Mouse (Mus musculus) hindbrain, embryonic 11.5 days (tissue): ENCODE results near the gene Saa3. TPM values are rescaled to one million over a fixed set of nuclear protein-coding genes. Genes with fewer than 3 reads are reported as not detected.

Experiments
- ATAC-seq: fragments of 200-750 bp; cut with Nextera tagmentation; 2 replicates; pipeline ENCODE4 v1.8.0; 2017; ENCODE audit warnings: mild to moderate bottlenecking, moderate TSS enrichment, moderate library complexity; ENCODE audit not compliant: low FRiP score
- DNase-seq: peaks from one replicate; pipeline ENCODE4 v3.0.0-alpha.2; 2015; ENCODE audit warnings: low spot score
- H3K27ac ChIP-seq: fragments of 300-500 bp; sonication (generic); 2 replicates; pipeline ENCODE4 v1.5.1; 2014; ENCODE audit warnings: mild to moderate bottlenecking, low read depth, low read length
- H3K27me3 ChIP-seq: fragments of 300-500 bp; sonication (generic); 2 replicates; pipeline ENCODE4 v1.6.1; 2014; ENCODE audit warnings: mild to moderate bottlenecking, low read length, moderate library complexity, mixed read lengths; ENCODE audit not compliant: control insufficient read depth, insufficient read depth
- H3K36me3 ChIP-seq: fragments of 300-500 bp; sonication (generic); 2 replicates; pipeline ENCODE4 v1.6.1; 2014; ENCODE audit warnings: mild to moderate bottlenecking, low read length, moderate library complexity, mixed read lengths; ENCODE audit not compliant: control insufficient read depth, insufficient read depth
- H3K4me1 ChIP-seq: fragments of 300-500 bp; sonication (generic); replicated peaks from 2 replicates; pipeline ENCODE4 v1.6.1; 2014; ENCODE audit warnings: low read length, mixed read lengths; ENCODE audit not compliant: control insufficient read depth, insufficient read depth
- H3K4me2 ChIP-seq: fragments of 300-500 bp; sonication (generic); replicated peaks from 2 replicates; pipeline ENCODE4 v1.6.1; 2014; ENCODE audit warnings: mild to moderate bottlenecking, low read depth, low read length
- H3K4me3 ChIP-seq: fragments of 300-500 bp; sonication (generic); 2 replicates; pipeline ENCODE4 v1.5.1; 2014; ENCODE audit warnings: low read depth, low read length
- H3K9ac ChIP-seq: fragments of 300-500 bp; sonication (generic); 2 replicates; pipeline ENCODE4 v1.6.1; 2014; ENCODE audit warnings: low read depth, low read length
- H3K9me3 ChIP-seq: fragments of 300-500 bp; sonication (generic); 2 replicates; pipeline ENCODE4 v1.6.1; 2016; ENCODE audit warnings: low read length; ENCODE audit not compliant: control insufficient read depth
- WGBS: fragments of 180-500 bp; shearing (Covaris S2); extraction: QIAGEN DNeasy Blood & Tissue Kit; methylation state at CpG from one replicate; pipeline ENCODE4 v1.1.7; 2014; 5-methylcytosine and 5-hydroxymethylcytosine counted together
- polyA plus RNA-seq: library from polyadenylated mRNA; unstranded; fragments of >200 nt; fragmentation: Nextera tagmentation; extraction: Ambion mirVana; gene quantifications from 2 replicates; pipeline ENCODE4 v1.2.1, GENCODE M21; 2014

Gene Saa3
- polyA plus RNA-seq, 1 experiment from 2014 or later, result 0.20 TPM

GRCm38 (mm10) chr7:46719526-46719925, 4.0 kb upstream of the Saa3 start:
- H3K4me3 ChIP-seq, result no peak overlapping the region
- no peaks in the 10 kb centered on the region for H3K4me1 ChIP-seq
- H3K27me3 ChIP-seq, result no peaks in the 10 kb centered on the region
- no peaks in the 10 kb centered on the region for H3K9me3 ChIP-seq
- DNase-seq (no peak), ATAC-seq (no peak)
- H3K9ac ChIP-seq, result no peak overlapping the region
- no peak overlapping the region for H3K4me2 ChIP-seq
- no peak overlapping the region for H3K27ac ChIP-seq
- 85% methylated on average over 7 of the region's 7 CpGs for WGBS
- H3K36me3 ChIP-seq, result no peaks in the 10 kb centered on the region

DNA sequence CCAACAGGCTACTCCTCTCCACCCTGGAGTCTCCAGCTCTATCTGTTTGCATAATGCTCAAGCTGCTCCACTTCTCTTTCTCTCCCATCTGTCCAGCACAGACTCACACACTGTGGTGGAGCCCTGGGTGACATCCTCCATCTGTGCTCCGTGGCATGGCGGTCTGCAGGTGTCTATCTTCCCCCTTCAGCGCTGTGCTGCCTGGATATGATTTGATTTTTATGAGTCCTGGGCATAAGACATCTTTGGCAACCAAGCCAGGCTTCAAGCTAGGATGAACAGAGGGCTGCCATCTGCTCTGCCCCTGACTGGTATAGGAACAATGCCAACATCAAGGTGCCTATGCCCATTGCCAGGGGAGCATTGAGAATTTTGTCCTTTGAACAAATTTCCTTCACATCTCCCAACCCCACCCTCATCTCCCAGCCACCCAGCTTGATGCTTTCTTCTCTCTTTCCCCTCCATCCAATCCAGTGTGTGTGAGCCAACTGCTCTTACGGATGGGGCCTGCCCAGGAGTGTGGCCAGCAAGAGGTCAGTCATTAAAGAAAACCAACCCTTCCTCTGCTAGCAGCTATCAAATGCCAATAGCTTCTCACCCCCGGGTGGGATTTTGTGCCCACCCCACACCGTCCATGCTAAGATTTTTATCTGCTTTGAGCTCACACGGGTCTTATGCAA, 3.2 kb upstream of the Saa3 start:
- WGBS, result 84% methylated on average over 7 of the region's 7 CpGs
- H3K4me3 ChIP-seq, result no peak overlapping the region
- H3K36me3 ChIP-seq, result no peaks in the 10 kb centered on the region
- H3K9me3 ChIP-seq, result no peaks in the 10 kb centered on the region
- no peak overlapping the region for H3K4me2 ChIP-seq
- no peaks in the 10 kb centered on the region for H3K4me1 ChIP-seq
- H3K9ac ChIP-seq, result no peak overlapping the region
- H3K27ac ChIP-seq, result no peak overlapping the region
- no peaks in the 10 kb centered on the region for H3K27me3 ChIP-seq
- DNase-seq, result no peak
- no peak for ATAC-seq

- H3K27ac ChIP-seq, result no peak overlapping the region
- WGBS, result 68% methylated on average over 5 of the region's 5 CpGs
- no peaks in the 10 kb centered on the region for H3K27me3 ChIP-seq
- ATAC-seq (no peak), DNase-seq (no peak)
- H3K4me2 ChIP-seq, result no peak overlapping the region
- no peak overlapping the region for H3K9ac ChIP-seq
- H3K36me3 ChIP-seq, result no peaks in the 10 kb centered on the region
- H3K4me3 ChIP-seq, result no peak overlapping the region
- H3K9me3 ChIP-seq, result no peaks in the 10 kb centered on the region
- no peaks in the 10 kb centered on the region for H3K4me1 ChIP-seq
Observed at GRCm38 (mm10) chr7:46716897-46717296, 1.4 kb upstream of the Saa3 start.

DNA sequence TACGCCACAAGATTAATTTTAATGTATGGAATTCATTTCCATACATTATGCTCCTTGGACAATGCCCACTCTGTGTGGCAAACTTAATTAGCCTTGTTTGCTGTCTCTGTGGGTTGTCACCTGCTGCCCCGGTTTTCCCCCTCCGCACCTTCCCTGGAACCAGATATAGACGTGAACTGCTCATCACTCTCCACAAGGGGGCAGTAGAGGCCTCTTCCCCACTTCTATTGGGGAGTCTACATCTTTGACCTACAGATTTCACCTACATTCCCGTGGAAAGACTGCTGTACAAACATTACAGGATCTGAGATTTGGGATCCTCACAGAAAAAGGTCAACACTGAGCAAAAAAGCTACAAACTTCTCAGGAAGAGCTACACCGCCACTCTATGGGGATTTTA, 982 bp downstream of the Saa3 start:
- Histone ChIP-seq H3K4me2 (no peak overlapping the region), H3K27ac (no peak overlapping the region), H3K9ac (no peak overlapping the region), H3K4me1 (no peaks in the 10 kb centered on the region; the same call in 1 of the 2 replicates), H3K4me3 (no peak overlapping the region), H3K36me3 (no peaks in the 10 kb centered on the region), H3K9me3 (no peaks in the 10 kb centered on the region), H3K27me3 (no peaks in the 10 kb centered on the region)
- peak; percentile 71 for DNase-seq
- 37% methylated on average over 6 of the region's 6 CpGs for WGBS
- no peak for ATAC-seq

GRCm38 (mm10) chr7:46712250-46712649, 3.2 kb downstream of the Saa3 start:
- Histone ChIP-seq H3K4me2 (no peak overlapping the region), H3K36me3 (no peaks in the 10 kb centered on the region), H3K9ac (no peak overlapping the region), H3K4me1 (no peaks in the 10 kb centered on the region; the same call in 1 of the 2 replicates), H3K27ac (no peak overlapping the region), H3K4me3 (no peak overlapping the region), H3K9me3 (no peaks in the 10 kb centered on the region), H3K27me3 (no peaks in the 10 kb centered on the region)
- WGBS, result 77% methylated on average over 6 of the region's 6 CpGs
- DNase-seq, result no peak
- ATAC-seq, result no peak

DNA sequence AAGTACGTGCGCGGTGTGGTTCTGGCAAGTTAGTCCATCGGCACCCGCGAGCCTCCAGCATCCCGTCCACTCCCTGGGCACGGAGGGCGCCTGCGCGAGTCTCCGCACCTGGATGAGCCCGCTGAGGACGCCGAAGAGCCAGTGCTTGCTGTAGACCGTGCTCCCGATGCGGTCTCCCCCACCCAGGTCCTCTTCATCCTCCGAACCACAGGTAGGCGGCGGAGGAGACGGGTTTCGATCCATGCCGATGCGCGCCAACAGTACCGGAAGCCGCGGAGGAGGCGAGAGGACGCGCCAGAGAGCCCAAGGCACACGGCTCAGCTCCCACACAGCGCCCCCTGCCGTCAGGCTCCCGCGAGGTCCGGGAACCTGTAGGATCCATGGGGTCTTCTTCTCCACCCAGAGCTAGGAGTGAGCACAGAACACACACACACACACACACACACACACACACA, 5.1 kb downstream of the Saa3 start, which contains the start of gene Saal1:
Gene Saal1, minus strand, starts transcription at position 291 of the 455 bp plus-strand sequence.
- no peaks in the 10 kb centered on the region for H3K36me3 ChIP-seq
- peak; percentile 97 for ATAC-seq
- peak within 1 kb of the TSS; percentile 71; the same call in 1 of the 2 replicates for H3K27ac ChIP-seq
- no peaks in the 10 kb centered on the region; the same call in 1 of the 2 replicates for H3K4me1 ChIP-seq
- no peaks in the 10 kb centered on the region for H3K27me3 ChIP-seq
- DNase-seq, result peak; percentile 99
- H3K4me2 ChIP-seq, result peak within 1 kb of the TSS; percentile 50
- no peaks in the 10 kb centered on the region for H3K9me3 ChIP-seq
- peak within 1 kb of the TSS; percentile 91 for H3K9ac ChIP-seq
- H3K4me3 ChIP-seq, result peak within 1 kb of the TSS; percentile 90
- under 1% methylated on average over 37 of the region's 38 CpGs for WGBS

- Histone ChIP-seq H3K4me3 (no peak overlapping the region), H3K4me2 (no peak overlapping the region), H3K4me1 (no peaks in the 10 kb centered on the region), H3K9me3 (no peaks in the 10 kb centered on the region), H3K27me3 (no peaks in the 10 kb centered on the region), H3K27ac (no peak overlapping the region), H3K36me3 (peaks cover 21% of the 10 kb centered on the region; the same call in 1 of the 2 replicates), H3K9ac (no peak overlapping the region)
- DNase-seq, result no peak
- ATAC-seq, result no peak
- WGBS, result 94% methylated on average over 6 of the region's 6 CpGs
Observed at GRCm38 (mm10) chr7:46700521-46701025, 14.9 kb downstream of the Saa3 start.

DNA sequence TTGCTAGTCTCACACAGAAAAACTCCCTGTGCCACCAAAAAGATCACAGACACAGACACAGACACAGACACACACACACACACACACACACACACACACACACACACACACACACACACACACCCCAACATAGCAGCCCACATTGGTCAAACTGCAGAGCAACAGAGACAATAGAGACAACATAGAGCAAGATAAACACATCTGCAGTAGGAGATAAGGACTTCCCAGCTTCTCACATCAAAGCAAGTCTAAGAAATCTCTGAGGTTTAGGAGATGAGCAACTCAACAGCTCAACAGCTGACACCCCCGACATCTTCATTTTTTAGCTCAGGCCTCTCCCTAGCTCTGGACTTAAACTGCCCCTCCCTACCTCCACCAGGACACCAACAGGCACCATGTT, 18.7 kb downstream of the Saa3 start:
- Histone ChIP-seq H3K4me3 (no peak overlapping the region), H3K27ac (no peak overlapping the region), H3K9ac (no peak overlapping the region), H3K4me2 (no peak overlapping the region), H3K36me3 (peaks cover 12% of the 10 kb centered on the region), H3K4me1 (no peaks in the 10 kb centered on the region), H3K9me3 (no peaks in the 10 kb centered on the region), H3K27me3 (no peaks in the 10 kb centered on the region)
- WGBS, result 74% methylated on average over 1 of the region's 1 CpGs
- no peak for ATAC-seq
- DNase-seq, result no peak

DNA sequence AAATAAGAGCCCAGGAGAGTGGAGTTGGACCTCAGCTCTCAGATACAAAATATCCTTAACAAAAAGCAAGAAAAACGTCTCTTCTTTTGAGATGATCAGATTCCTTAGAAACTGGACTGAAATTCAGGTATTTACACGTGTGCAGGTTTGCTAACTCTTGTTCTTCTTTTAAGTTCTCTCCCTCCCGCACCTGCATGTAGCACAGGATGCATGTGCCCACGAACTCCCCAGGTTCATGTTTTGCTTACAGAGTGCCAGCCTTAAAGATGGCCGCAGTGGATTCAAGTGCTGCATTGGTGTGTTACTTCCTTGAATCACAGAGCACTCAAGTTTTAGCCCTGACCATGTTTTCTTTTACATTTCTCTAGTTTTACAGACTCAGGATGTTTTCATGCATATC, 28.7 kb downstream of the Saa3 start:
- H3K9ac ChIP-seq, result no peak overlapping the region
- no peaks in the 10 kb centered on the region for H3K4me1 ChIP-seq
- H3K4me3 ChIP-seq, result no peak overlapping the region
- H3K9me3 ChIP-seq, result no peaks in the 10 kb centered on the region
- DNase-seq, result no peak
- no peak for ATAC-seq
- no peak overlapping the region for H3K27ac ChIP-seq
- WGBS, result 93% methylated on average over 5 of the region's 5 CpGs
- no peak overlapping the region for H3K4me2 ChIP-seq
- no peaks in the 10 kb centered on the region for H3K27me3 ChIP-seq
- no peaks in the 10 kb centered on the region for H3K36me3 ChIP-seq
